Mouse (Mus musculus): ENCODE data around the gene S100a7a.
A peak's percentile ranks its signal among the peaks of the same experiment; 100 is the strongest.

S100a7a gene

GRCm38 (mm10) chr3:90653717-90654116, at the start of gene S100a7a:
Gene S100a7a, plus strand, starts transcription at chr3:90654017.
- DNase-seq = no peak

- DNase-seq = peak; percentile 57
These were observed 49.4 kb upstream of the S100a7a start for GRCm38 (mm10) chr3:90604416-90604815.

DNA sequence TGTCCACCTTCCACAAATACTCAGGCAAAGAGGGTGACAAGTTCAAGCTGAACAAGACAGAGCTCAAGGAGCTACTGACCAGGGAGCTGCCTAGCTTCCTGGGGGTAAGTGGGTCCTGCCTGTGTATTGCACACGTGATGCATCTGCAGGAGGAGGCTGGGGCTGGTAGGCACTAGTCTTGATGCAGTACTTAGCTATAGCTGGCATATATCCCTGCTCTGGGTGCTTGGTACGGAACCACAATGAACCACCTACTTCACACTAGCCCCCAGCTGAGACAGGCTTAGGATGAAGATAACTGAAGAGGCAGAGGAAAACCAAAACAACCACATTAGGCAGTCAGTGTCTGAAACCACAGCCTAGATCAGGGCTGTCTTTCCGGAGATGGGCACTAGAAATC, 48.8 kb upstream of the S100a7a start:
- DNase-seq = no peak

DNA sequence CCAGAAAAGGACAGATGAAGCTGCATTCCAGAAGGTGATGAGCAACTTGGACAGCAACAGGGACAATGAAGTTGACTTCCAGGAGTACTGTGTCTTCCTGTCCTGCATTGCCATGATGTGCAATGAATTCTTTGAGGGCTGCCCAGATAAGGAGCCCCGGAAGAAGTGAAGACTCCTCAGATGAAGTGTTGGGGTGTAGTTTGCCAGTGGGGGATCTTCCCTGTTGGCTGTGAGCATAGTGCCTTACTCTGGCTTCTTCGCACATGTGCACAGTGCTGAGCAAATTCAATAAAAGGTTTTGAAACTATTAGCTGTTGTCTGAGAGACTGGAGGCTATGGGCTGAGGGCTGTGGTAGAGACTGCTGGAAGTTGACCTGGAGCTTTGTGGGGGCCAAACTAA, 48.1 kb upstream of the S100a7a start:
- no peak for DNase-seq

GRCm38 (mm10) chr3:90606185-90606584, 47.6 kb upstream of the S100a7a start:
- no peak for DNase-seq

DNA sequence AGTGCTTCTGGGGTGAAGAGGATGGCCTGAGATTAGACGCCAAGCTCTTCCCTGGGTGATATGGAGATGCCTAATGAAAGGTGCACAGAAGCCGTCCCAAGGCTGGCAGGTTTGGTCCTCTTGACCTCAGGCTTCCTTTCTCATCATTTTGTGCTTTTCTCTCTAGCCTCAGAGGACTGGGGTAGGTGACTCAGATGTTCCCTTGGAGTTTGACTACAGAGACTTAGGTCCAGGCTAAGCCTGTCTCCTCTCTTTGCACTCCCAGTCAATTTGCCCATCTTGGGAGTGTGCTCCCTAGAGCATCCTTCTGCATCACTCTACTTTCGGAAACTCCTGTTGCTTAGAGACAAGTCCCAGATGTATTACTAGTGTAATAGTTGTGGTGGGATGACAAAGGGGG, 46.5 kb upstream of the S100a7a start:
- DNase-seq = no peak

DNA sequence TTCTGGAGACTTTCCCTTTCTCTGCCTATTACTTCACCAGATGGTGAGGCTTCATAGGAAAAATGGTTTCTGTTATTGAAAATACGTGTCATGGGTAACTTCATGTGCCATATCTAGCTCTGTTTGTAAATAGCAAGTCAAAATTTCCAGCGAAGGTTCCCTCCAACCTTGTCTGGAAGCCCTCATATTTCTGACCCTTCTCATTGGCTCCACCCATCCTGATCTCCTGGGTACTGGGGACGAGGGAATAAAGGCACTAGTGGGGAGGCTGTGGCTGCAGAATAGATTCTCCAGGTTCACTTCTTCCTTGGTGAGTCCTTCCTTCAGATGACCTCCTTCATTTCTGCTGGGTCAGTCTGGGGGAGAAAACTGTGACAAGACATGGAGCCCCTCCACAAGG, 45.6 kb upstream of the S100a7a start, which contains the start of gene S100a5:
TSS of gene S100a5 (plus strand) at position 301 of the 400 bp plus-strand sequence.
- DNase-seq = no peak

- no peak for DNase-seq
These were observed 44.7 kb upstream of the S100a7a start for GRCm38 (mm10) chr3:90609102-90609501.

GRCm38 (mm10) chr3:90611494-90611893, 42.3 kb upstream of the S100a7a start:
- DNase-seq = no peak

GRCm38 (mm10) chr3:90612061-90612460, 41.8 kb upstream of the S100a7a start:
- no peak for DNase-seq

- peak; percentile 61 for DNase-seq
These were observed 41.0 kb upstream of the S100a7a start, which contains the start of gene S100a6 for GRCm38 (mm10) chr3:90612728-90613291. Gene S100a6, plus strand, starts transcription at chr3:90612882.

DNA sequence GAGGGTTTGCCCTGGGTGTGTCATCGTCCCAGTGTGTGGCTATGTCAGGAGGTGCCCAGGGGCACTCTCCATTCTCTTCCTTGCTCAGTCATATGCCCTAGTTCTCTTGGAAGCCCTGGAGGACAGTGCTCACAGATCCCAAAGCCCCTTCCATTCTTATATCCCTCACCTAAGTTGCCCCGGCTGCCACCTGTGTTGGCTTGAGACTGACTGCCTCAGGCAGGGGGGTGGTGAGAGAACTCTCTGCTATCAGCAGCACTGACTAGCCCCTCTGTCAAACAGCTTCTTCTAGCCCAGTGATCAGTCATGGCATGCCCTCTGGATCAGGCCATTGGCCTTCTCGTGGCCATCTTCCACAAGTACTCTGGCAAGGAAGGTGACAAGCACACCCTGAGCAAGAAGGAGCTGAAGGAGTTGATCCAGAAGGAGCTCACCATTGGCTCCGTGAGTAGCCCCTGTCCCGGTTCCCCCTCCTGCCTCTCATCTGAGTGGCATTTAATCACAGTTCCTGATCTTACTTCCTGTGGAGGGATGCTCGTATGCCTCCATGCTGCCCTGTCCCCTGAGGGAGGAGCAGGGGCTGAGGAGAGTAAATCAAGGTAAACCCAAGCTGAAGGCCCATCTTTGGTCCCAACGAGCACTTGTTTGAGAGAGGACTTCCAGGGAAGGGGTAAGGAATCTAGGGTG, 40.2 kb upstream of the S100a7a start:
- no peak for DNase-seq

- DNase-seq = no peak
These were observed 39.7 kb upstream of the S100a7a start for GRCm38 (mm10) chr3:90614148-90614530.

GRCm38 (mm10) chr3:90614611-90615251, 39.1 kb upstream of the S100a7a start:
- no peak for DNase-seq

DNA sequence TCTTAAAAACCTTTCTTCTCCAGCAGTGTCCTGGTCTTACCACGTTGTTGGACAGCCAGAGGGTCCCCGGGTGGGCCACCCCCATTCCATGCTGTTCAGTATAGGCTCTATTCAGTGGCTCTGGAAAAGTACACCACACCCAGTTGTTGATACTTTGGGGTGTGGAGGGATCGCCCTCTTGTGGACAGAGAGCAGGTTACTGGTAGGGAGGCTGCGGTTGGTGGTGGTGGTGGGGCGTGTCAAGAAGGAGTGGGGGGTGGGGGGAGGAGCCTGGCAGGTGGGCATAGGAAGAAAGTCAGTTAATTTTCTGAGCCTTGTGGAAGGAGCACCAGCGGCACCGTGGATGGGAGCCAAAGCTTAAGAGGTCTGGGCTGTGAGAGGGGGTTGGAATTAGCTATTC, 38.4 kb upstream of the S100a7a start:
- DNase-seq = peak; percentile 80

- no peak for DNase-seq
These were observed 37.9 kb upstream of the S100a7a start for GRCm38 (mm10) chr3:90615911-90616310.

- no peak for DNase-seq
These were observed 36.2 kb upstream of the S100a7a start for GRCm38 (mm10) chr3:90617586-90617985.

GRCm38 (mm10) chr3:90621552-90621951, 32.3 kb upstream of the S100a7a start:
- no peak for DNase-seq

DNA sequence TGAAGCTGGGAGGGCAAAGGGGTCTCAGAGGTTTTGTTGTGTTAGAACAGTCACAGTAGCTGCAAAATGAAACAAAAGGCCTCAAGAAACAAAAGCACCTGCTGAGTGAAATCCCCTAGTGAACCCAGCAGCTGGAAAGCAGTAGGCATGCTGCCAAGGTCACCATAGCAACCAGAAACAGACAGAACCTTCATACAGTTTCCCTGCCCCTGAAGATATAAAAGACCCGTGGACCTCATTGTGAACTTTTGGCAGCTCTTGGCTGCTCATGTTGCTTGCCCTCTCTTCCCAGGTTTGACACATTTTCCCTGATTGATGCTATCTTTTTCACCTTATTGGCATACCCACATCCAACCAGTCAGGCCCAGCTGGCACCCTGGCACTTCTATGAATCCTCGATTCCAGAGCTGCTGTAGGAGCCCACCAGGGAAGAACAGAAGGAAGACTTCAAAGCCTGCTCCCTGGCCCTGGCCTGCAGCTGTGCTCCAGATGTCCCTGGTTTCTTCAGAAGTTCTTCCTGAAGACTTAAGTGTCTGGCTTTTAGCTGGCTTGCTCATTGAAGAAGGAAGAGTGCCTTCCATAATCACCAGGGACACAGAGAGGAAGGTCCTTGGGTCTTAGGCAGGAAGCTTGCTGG, 30.3 kb upstream of the S100a7a start:
- DNase-seq = peak; percentile 29

DNA sequence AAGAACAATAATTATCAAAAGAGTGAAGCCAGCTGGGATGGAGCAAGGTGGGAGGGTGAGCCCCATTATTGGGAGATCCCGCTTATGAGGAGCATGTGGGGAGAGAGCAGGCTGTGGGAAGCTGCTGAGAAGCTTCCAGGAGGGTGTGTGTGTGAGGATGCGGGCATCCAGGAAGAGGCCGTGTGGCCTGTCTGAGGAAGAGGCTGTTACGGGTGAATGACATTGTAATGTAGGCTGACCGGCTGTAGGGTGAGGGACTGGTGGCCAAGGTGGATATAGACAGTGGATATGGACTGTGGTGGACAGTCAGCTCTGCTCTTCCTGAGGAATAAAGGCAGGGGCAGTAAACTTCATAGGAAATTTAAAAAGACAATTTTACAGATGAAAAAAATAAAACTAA, 28.3 kb upstream of the S100a7a start:
- DNase-seq = no peak

- DNase-seq = no peak
These were observed 27.4 kb upstream of the S100a7a start for GRCm38 (mm10) chr3:90626266-90627021.

DNA sequence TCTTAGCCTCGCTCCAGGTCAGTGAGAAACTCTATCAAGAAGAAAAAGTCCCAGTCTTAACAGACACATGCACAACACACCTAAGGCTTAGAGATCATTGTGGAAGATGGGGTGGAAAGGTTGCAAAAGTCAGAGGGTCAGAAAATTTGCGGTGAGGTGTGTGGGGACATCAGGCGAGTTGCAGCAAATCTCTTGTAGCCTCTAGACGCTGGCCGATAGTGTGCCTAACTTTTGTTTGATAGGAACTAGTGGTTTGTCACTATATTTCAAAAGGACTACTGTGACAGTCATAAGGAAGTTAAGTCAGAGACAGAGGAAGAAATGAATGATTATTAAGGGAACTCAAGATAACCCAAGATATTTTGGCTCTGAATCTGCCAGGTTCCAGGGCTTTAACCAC, 26.5 kb upstream of the S100a7a start:
- DNase-seq = no peak

DNA sequence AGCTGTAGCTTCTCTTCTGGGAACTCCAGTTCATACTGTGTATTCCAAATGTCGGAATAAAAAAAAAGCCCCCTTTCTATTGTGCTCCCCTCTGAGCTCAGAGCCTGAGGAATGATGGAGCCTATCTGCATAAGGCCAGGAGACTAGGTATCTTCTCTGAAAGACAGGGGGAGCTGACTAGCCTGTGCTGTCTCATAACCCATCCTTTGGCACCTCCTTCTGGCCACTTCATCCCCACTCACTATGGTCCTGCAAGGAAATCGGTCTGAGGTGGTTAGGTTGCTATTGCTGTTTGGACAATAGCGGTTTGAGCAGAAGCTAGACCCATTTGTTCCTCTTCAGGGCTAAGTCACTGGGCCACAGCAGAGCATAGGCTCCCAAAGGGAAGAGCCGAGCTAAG, 26.0 kb upstream of the S100a7a start:
- peak; percentile 32 for DNase-seq
